Mouse (Mus musculus) embryonic fibroblast, embryonic 13.5 days (primary cell): ENCODE data around the gene Serpind1.

Experiments used
- CTCF ChIP-seq: IDR thresholded peaks from 2 replicates; pipeline ENCODE4 v1.5.1; 2011; ENCODE audit warnings: mild to moderate bottlenecking, control low read depth, low read length, moderate library complexity, borderline replicate concordance; ENCODE audit not compliant: insufficient read depth
- POLR2A ChIP-seq: IDR thresholded peaks from 2 replicates; pipeline ENCODE4 v1.6.1; 2011; ENCODE audit warnings: low read depth, mild to moderate bottlenecking, control low read depth, low read length, moderate library complexity

- no peak for TF ChIP-seq CTCF
- no peak for TF ChIP-seq POLR2A
Observed at GRCm38 (mm10) chr16:17303521-17304245, 27.5 kb upstream of the Serpind1 start.
